Mouse (Mus musculus): ENCODE data around the gene Cenpx.
A peak's percentile ranks its signal among the peaks of the same experiment; 100 is the strongest.
"Not testable (repeated sequence)": the region's sequence is repeated elsewhere in the genome, so short reads cannot be mapped to it uniquely, and the experiment has no call there.

Cenpx gene

GRCm38 (mm10) chr11:120696568-120696967 lies 17.0 kb downstream of the Cenpx start:
- DNase-seq (ENCODE audit: low spot score) = no peak

DNA sequence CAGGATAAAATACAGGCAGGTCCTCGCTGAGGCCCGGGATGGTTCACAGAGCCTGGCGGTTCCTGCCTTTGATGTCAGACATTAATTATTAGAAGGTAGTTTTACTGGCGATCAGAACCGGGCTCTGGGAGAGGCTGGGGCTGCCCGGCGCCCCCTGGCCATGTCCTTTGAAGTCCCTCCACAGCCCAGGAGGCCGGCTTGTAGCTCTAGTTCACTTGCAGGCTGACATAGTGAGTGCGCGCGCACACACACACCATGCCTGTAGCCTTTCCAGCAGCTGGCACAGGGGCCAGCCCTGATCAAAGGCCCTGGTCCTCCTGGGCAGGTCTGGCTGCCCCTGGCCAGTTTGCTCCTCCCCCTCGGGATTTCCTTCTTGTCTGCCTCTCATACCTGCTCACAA lies 17.9 kb downstream of the Cenpx start:
- peak; percentile 76 for DNase-seq (ENCODE audit: low spot score)

GRCm38 (mm10) chr11:120695184-120695583 lies 18.4 kb downstream of the Cenpx start:
- DNase-seq (ENCODE audit: low spot score) = peak; percentile 72

- no peak for DNase-seq (ENCODE audit: low spot score)
Observed at GRCm38 (mm10) chr11:120693461-120693860, 20.1 kb downstream of the Cenpx start.

GRCm38 (mm10) chr11:120692471-120693011 lies 21.0 kb downstream of the Cenpx start:
- no peak for DNase-seq (ENCODE audit: low spot score)

GRCm38 (mm10) chr11:120689365-120689764 lies 24.2 kb downstream of the Cenpx start:
- no peak for DNase-seq (ENCODE audit: low spot score)

DNA sequence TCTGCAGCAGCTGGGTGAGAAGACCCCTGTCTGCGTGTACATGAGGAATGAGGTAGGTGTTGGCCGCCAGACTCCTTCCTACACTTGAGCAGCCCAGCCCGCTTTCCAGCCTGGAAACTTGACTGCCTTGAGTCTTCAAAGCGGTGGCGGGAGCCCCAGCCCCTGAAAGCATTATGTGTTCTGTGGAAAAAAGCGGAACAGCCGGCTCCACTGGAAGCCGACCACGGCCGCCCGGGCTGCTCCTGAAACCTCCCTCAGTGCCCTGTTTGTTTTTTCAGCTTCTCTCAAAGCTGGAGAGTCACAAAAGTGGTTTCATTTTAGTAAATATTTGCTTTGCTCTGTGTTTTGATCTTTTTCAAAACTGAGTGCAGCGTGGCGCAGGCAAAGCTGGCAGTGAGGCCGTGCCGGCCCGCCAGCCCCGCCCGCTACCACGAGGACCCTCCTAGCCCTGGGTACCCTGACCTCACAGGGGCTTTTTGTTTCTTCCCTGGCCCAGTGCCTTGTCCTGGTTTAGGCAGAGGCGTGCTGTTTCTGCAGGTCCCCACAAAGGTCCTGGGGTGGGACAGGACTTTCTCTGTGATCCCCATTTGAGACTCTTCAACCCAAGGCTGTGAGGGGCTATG lies 26.8 kb downstream of the Cenpx start:
- DNase-seq (ENCODE audit: low spot score) = no peak

- no peak for DNase-seq (ENCODE audit: low spot score)
Observed at GRCm38 (mm10) chr11:120684660-120685059, 28.9 kb downstream of the Cenpx start.

DNA sequence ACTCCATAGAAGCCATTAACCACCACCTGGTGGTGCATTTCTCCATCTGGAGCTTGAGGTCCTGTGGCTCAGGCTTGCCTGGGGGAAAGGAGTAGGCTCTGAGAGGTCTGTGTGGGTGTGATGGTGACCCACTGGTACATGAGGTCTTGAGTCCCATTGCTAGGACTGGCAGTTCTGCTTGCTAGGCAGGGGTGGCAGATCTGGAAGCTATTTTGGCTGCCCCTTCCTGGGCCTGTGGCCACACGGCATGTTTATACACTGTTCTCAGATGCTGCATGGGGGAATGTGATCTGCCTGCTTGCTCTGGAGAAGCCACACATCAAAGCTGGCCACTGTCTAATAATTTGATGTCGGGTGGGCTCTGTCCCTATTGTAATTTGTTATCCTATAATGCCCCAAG lies 29.5 kb downstream of the Cenpx start:
- DNase-seq (ENCODE audit: low spot score) = no peak

DNA sequence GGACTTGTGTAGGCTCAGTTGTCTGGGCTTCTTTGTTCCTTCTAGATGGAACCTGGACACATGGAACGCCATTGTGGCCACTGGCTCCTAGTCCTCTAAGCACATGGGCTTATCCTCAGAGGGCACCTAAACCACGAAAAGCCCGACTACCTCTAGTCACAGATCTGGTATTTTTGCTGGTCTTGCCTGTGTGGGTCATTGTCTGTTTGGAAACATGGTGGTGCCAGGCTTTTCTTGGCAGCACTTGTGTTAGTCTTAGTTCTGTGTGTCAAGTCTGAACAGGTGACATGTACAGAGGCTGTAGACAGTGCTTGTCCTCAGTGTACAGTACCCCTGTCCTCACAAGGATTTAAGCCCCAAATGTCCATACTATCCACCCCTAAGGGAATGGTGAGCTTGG lies 30.0 kb downstream of the Cenpx start:
- no peak for DNase-seq (ENCODE audit: low spot score)

DNA sequence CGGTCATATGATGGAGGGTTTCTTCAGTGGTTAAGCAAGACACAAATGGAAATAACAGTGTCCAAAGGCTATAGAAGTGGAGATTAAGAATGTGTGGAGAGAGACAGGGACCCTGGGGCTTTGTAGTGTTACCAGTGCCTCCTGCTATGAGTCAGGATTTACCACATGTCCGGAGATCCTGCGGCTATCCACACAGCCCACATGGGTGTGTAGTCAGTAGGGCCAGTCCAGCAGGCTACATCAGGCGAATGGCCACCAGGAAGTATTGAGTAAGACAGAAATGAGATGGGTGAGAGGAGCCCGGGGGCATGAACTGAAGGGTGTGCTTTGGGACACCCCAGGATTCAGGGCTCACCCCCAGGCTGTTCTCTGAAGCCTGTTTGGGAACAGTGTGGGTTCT lies 30.9 kb downstream of the Cenpx start:
- DNase-seq (ENCODE audit: low spot score) = no peak

- DNase-seq (ENCODE audit: low spot score) = peak; percentile 31
Observed at GRCm38 (mm10) chr11:120679909-120680308, 33.6 kb downstream of the Cenpx start.

- no peak for DNase-seq (ENCODE audit: low spot score)
Observed at GRCm38 (mm10) chr11:120676951-120677350, 36.6 kb downstream of the Cenpx start.

DNA sequence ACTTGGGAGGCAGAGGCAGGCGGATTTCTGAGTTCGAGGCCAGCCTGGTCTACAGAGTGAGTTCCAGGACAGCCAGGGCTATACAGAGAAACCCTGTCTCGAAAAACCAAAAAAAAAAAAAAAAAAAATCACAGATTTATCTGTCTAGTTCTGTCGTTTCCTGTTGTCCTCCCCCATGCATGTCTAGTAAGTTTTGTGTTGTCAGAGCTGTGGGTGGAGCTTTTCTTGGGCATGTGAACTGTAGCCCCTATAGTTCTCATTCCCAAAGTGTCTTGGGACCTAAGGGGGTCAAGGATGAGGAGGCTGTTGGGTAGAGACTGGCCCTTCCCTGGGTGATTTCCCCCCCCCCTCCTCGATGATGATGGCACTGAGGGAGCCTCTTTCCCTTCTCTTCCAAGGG lies 37.7 kb downstream of the Cenpx start:
- DNase-seq (ENCODE audit: low spot score) = not testable (repeated sequence)

- no peak for DNase-seq (ENCODE audit: low spot score)
Observed at GRCm38 (mm10) chr11:120673594-120674122, 39.9 kb downstream of the Cenpx start.

GRCm38 (mm10) chr11:120672687-120673593 lies 40.6 kb downstream of the Cenpx start, which contains the start of gene Aspscr1:
Gene Aspscr1, plus strand, starts transcription at chr11:120672973.
- DNase-seq (ENCODE audit: low spot score) = peak; percentile 93

DNA sequence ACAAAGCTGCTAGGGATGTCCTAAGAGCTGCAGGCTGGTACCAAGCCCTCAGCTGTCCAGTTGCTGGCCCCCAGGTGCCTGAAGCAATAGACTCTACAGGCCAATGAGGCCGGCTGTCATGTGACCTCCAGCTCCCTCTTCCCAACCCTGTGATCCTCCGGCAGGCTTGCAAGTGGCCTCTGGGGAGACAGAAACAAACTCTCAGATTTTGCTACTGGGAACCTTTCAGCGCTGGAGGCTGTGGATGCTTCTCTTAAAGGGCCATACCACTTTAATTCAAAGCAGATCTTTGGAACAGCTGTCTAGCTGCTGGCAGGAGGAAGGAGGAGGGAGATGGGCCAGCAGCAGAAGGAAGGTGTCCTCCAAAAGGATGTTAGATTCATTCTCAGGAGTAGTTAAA lies 46.9 kb downstream of the Cenpx start:
- peak; percentile 42 for DNase-seq (ENCODE audit: low spot score)

- DNase-seq (ENCODE audit: low spot score) = no peak
Observed at GRCm38 (mm10) chr11:120665406-120665805, 48.1 kb downstream of the Cenpx start.

DNA sequence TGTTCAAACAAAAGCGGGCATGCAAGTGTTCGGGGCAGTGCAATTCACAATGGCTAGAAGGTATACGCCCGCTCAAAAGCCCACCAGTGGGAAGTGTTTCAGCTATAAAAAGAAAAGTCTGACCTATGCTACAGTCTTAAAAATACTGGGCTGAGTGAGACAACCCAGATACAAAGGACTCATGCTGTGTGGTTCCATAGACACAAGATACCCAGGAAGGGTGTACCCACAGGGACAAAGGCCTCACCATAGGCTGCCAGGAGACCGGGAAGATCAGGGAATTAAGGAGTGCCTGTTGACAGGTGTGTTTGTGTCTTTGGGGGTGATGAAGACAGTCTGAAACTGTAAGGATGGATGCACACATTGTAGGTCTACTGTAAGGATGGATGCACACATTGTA lies 49.8 kb downstream of the Cenpx start:
- no peak for DNase-seq (ENCODE audit: low spot score)

DNA sequence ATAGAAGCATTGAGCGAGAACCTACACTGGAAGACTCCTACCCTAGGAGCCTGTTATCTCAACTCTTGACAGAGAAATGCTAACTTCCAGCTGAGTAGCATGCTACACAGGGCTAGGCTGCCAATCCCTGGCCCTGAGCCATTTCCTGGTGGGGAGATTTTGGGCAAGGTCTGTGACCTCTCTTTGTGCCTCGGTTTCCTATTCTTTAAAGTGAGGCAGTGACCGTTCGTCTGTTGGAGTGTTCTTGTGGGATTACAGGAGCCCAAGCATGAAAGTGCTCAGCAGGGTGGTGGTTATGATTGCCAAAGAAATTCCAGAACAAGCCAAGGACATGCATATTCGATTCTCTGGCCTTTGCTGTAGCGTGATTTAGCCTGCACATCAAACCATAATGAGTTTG lies 50.8 kb downstream of the Cenpx start:
- no peak for DNase-seq (ENCODE audit: low spot score)

DNA sequence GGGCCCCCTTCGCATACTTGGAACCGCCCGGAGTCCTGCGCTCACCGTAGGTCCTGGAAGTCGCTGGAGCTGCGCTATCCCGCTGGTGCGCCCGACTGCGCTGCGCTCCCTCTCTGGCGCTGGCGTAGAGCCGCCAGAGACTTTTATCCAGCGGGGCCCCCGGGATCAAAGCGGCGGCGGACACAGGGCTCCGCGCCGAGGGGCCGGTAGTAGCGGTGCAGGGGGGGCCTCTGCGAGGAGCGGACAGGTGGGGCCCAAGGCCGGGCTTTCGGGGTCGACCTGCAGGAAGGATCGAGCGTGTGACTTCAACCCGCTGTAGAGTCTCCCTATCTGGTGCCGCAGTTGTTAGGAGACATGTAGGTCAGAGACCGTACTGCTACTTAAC lies 52.5 kb downstream of the Cenpx start, which contains the start of gene Notum:
Gene Notum, minus strand, starts transcription at position 100 of the 385 bp plus-strand sequence.
- no peak for DNase-seq (ENCODE audit: low spot score)

Data from embryo, embryonic 10 days (tissue).